Mouse (Mus musculus): ENCODE data around the gene Lrp3. TPM values are rescaled to one million over a fixed set of nuclear protein-coding genes. Genes with fewer than 3 reads are reported as not detected.
A peak's percentile ranks its signal among the peaks of the same experiment; 100 is the strongest.

Gene Lrp3
- polyA plus RNA-seq, 1 experiment from 2014 or later, result 32.2 TPM

DNA sequence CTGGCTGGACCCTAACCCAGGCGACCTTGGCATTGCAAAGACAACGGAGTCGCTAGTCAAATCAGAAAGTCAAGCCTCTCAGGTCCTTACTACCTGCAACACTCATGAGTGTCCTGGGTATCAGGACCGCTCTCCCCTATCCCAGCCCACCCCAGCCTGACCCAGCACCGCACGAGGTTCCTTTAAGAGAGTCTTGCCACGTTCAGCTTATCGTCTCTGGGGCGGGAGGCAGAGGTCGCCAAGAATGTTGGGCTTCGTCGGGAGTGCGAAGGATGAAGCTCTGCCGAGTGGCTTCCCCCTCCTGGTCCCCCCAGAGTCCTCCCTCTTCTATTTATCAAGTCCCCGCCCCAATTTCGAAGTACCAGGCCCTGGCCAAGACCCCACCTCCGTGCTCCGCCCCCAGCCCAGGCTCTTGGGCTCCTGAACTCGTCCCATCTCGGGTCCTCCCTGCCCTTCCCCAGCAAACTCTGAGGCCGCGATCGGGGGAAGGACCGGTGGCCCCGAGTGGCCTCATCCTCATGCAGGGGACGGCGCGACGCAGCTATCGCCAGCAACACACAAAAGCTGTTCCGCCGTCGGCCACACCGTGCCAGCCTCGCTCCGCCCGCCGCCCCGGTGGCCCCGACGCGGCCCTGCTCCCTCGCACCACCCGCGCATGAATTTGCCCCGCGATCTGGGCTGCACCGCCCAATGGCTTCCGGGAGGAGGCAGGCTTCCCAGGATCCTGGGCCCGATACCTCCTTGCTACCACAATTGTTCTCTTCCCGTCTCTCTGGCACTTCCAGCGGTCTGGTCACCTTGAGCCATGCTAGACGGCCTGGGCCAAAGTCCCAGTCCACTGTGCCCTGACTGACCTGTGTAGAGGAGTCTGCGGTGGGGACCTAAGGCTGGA lies 30.2 kb downstream of the Lrp3 start:
- WGBS, result 2% methylated on average over 54 of the region's 54 CpGs
- Histone ChIP-seq H3K4me3 (peak overlapping the region; percentile 32), H3K27me3 (replicated peaks) (peaks cover 46% of the 10 kb centered on the region), H3K27ac (no peak overlapping the region), H3K36me3 (replicated peaks) (no peaks in the 10 kb centered on the region), H3K9ac (peak overlapping the region; percentile 16; the same call in 1 of the 2 replicates), H3K4me2 (peak overlapping the region; percentile 56), H3K9me3 (no peaks in the 10 kb centered on the region), H3K4me1 (peaks cover 17% of the 10 kb centered on the region)
- ATAC-seq (replicated peaks), result peak; percentile 59

DNA sequence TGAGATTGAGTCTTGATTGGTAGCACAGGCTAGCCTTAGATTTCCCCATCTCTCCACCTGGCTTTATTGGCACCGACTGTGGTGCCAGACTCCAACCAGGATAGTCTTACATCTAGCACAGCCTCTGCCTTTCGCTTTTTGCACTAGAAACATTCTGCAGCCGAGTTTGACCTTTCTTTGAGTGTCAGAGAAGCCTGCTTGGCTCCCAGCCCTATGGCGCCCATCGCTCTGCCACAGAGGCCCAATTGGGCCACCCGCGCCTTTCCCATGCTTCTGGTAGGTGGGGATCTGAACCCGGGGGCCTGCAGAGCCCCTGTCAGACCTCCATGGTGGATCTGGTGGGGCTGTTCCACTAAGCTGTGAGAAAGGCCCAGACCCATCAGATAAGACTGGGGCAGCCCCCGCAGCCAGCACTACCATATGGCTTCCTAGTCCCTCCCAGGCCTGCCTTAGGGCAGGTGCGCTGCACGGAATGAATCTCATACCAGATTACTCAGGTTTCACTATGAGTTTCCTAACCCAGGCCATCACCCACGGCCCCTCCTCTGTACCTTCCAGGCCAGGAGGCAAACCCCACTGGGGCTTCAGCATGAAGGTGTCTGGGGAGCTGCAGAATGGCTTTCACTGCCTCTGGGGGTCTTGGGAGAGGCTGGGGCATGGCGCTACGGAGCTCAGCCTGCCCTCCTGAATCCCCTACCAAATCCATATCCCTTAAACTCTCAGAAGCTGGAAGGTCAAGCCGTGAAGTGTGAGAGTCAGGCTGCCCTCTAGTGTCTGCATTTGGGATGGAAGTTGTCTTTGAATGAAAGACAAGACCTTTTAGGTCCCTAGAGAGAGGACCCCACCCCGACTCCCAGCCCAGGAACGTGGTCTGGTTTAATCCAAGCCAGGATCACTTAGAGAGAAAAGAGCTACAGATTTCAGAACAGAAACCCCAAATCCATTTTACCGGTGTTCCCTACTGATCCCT lies 38.6 kb downstream of the Lrp3 start:
- H3K4me2 ChIP-seq, result no peak overlapping the region
- no peaks in the 10 kb centered on the region for H3K36me3 ChIP-seq (replicated peaks)
- H3K4me1 ChIP-seq, result peaks cover 3% of the 10 kb centered on the region; the same call in 1 of the 2 replicates
- H3K27me3 ChIP-seq (replicated peaks), result 0 out of 2 replicates have a peak, but pooled peaks cover 4% of the 10 kb centered on the region
- H3K9ac ChIP-seq, result no peak overlapping the region
- 0 out of 2 replicates have a peak, but pooled peaks have one; percentile 18 for ATAC-seq (replicated peaks)
- WGBS, result 54% methylated on average over 18 of the region's 18 CpGs
- H3K27ac ChIP-seq, result no peak overlapping the region
- no peak overlapping the region for H3K4me3 ChIP-seq
- no peaks in the 10 kb centered on the region for H3K9me3 ChIP-seq

DNA sequence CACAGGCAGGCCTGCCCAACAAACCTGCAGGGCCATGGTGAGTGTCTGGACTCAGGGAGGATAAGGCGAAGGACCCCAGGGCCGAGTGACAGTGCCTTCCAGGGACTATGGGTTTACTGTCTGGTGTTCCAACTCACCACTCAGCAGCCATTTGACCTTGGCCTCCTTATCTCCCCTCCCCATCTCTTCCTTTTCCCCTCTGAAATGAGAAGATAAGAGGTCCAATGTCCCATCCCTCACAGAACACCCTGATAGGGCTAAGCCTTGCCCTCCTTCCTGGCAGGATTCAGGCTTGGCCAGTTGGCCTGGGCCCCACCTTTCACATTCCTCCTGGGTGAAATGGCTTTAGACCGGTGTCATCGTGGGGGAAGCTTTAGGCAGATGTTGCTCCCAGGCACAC lies 39.8 kb downstream of the Lrp3 start:
- H3K4me2 ChIP-seq, result no peak overlapping the region
- no peak overlapping the region for H3K27ac ChIP-seq
- H3K9me3 ChIP-seq, result no peaks in the 10 kb centered on the region
- peaks cover 6% of the 10 kb centered on the region; the same call in 1 of the 2 replicates for H3K4me1 ChIP-seq
- no peaks in the 10 kb centered on the region for H3K36me3 ChIP-seq (replicated peaks)
- 77% methylated on average over 4 of the region's 4 CpGs for WGBS
- H3K27me3 ChIP-seq (replicated peaks), result peaks cover 9% of the 10 kb centered on the region
- H3K4me3 ChIP-seq, result no peak overlapping the region
- no peak overlapping the region for H3K9ac ChIP-seq
- no peak for ATAC-seq (replicated peaks)

DNA sequence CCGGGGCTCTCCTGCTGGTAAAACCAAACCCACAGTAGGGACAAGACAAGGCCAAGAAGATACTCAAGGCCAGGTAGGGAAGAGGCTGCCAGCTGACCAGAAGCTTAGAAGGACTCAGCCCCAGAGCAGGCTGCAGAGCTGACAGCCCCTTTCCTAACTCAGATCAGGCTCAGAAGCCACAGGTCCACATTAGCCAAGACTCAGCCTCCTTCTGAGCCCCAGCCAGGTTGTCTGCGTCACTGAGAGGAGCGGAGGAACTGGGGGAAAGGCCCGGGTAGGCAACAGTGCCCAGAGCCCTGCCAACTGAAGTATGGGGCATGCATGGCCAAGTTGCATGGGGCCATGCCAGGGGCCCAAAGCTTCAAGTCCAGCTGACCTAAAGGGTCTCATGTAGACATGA lies 42.8 kb downstream of the Lrp3 start:
- H3K9ac ChIP-seq, result no peak overlapping the region
- no peaks in the 10 kb centered on the region for H3K36me3 ChIP-seq (replicated peaks)
- H3K4me2 ChIP-seq, result no peak overlapping the region
- peaks cover 6% of the 10 kb centered on the region; the same call in 1 of the 2 replicates for H3K4me1 ChIP-seq
- no peaks in the 10 kb centered on the region for H3K9me3 ChIP-seq
- no peak overlapping the region for H3K4me3 ChIP-seq
- H3K27me3 ChIP-seq (replicated peaks), result peaks cover 9% of the 10 kb centered on the region
- H3K27ac ChIP-seq, result no peak overlapping the region
- WGBS, result 81% methylated on average over 4 of the region's 4 CpGs
- no peak for ATAC-seq (replicated peaks)

GRCm38 (mm10) chr7:35171867-35172382 lies 43.4 kb downstream of the Lrp3 start:
- no peaks in the 10 kb centered on the region for H3K9me3 ChIP-seq
- peak overlapping the region; percentile 29 for H3K4me2 ChIP-seq
- WGBS, result 2% methylated on average over 16 of the region's 16 CpGs
- H3K27ac ChIP-seq, result no peak overlapping the region
- peak; percentile 76 for ATAC-seq (replicated peaks)
- H3K27me3 ChIP-seq (replicated peaks), result peaks cover 9% of the 10 kb centered on the region
- no peaks in the 10 kb centered on the region for H3K36me3 ChIP-seq (replicated peaks)
- no peak overlapping the region for H3K9ac ChIP-seq
- peaks cover 6% of the 10 kb centered on the region; the same call in 1 of the 2 replicates for H3K4me1 ChIP-seq
- no peak overlapping the region for H3K4me3 ChIP-seq

GRCm38 (mm10) chr7:35169341-35169740 lies 46.0 kb downstream of the Lrp3 start:
- H3K4me1 ChIP-seq, result peaks cover 6% of the 10 kb centered on the region; the same call in 1 of the 2 replicates
- peak; percentile 34; the same call in 1 of the 2 replicates for ATAC-seq (replicated peaks)
- H3K27ac ChIP-seq, result no peak overlapping the region
- H3K27me3 ChIP-seq (replicated peaks), result peaks cover 9% of the 10 kb centered on the region
- H3K9me3 ChIP-seq, result no peaks in the 10 kb centered on the region
- H3K4me2 ChIP-seq, result no peak overlapping the region
- no peak overlapping the region for H3K4me3 ChIP-seq
- no peak overlapping the region for H3K9ac ChIP-seq
- no peaks in the 10 kb centered on the region for H3K36me3 ChIP-seq (replicated peaks)
- 14% methylated on average over 6 of the region's 6 CpGs for WGBS

DNA sequence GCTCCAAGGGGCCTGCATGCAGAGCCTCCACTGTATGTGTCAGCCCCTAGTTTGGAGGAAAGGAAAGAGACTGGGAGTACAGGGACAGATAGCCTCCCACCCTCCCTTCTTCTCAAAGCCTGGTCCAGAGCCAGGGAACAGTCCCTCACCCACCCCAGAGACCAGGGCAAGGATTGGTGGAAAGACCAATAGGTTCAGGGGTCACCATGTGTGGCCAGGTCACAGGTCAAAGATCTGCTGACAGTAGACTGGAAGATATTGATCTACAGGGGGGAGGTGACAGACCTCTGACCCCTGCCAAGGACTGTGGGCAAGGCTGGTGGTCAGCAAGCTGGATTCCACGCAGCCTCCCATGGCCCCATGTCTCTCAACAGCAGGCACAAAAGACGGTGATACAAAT lies 47.4 kb downstream of the Lrp3 start:
- H3K9me3 ChIP-seq, result no peaks in the 10 kb centered on the region
- ATAC-seq (replicated peaks), result no peak
- H3K9ac ChIP-seq, result no peak overlapping the region
- H3K36me3 ChIP-seq (replicated peaks), result no peaks in the 10 kb centered on the region
- H3K4me3 ChIP-seq, result no peak overlapping the region
- no peak overlapping the region for H3K27ac ChIP-seq
- peaks cover 6% of the 10 kb centered on the region; the same call in 1 of the 2 replicates for H3K4me1 ChIP-seq
- peaks cover 5% of the 10 kb centered on the region for H3K27me3 ChIP-seq (replicated peaks)
- H3K4me2 ChIP-seq, result no peak overlapping the region
- 64% methylated on average over 2 of the region's 2 CpGs for WGBS

GRCm38 (mm10) chr7:35166988-35167387 lies 48.3 kb downstream of the Lrp3 start:
- no peak for ATAC-seq (replicated peaks)
- Histone ChIP-seq H3K9me3 (no peaks in the 10 kb centered on the region), H3K4me1 (peaks cover 4% of the 10 kb centered on the region; the same call in 1 of the 2 replicates), H3K4me3 (no peak overlapping the region), H3K4me2 (no peak overlapping the region), H3K27me3 (replicated peaks) (peaks cover 5% of the 10 kb centered on the region), H3K36me3 (replicated peaks) (no peaks in the 10 kb centered on the region), H3K9ac (no peak overlapping the region), H3K27ac (no peak overlapping the region)
- WGBS, result 84% methylated on average over 5 of the region's 5 CpGs

GRCm38 (mm10) chr7:35164131-35164530 lies 51.2 kb downstream of the Lrp3 start:
- H3K4me1 ChIP-seq, result no peaks in the 10 kb centered on the region
- WGBS, result 83% methylated on average over 6 of the region's 6 CpGs

GRCm38 (mm10) chr7:35163600-35163999 lies 51.7 kb downstream of the Lrp3 start:
- Histone ChIP-seq H3K36me3 (replicated peaks) (no peaks in the 10 kb centered on the region), H3K9me3 (no peaks in the 10 kb centered on the region), H3K27me3 (replicated peaks) (no peaks in the 10 kb centered on the region), H3K27ac (no peak overlapping the region), H3K4me3 (no peak overlapping the region), H3K4me2 (no peak overlapping the region), H3K4me1 (no peaks in the 10 kb centered on the region), H3K9ac (no peak overlapping the region)
- no peak for ATAC-seq (replicated peaks)
- WGBS, result 73% methylated on average over 7 of the region's 7 CpGs

More at GRCm38 (mm10) chr7:35164131-35164530, 51.2 kb downstream of the Lrp3 start:
- Histone ChIP-seq H3K27me3 (replicated peaks) (no peaks in the 10 kb centered on the region), H3K4me2 (no peak overlapping the region), H3K9ac (no peak overlapping the region), H3K27ac (no peak overlapping the region), H3K4me3 (no peak overlapping the region), H3K36me3 (replicated peaks) (no peaks in the 10 kb centered on the region), H3K9me3 (no peaks in the 10 kb centered on the region)
- no peak for ATAC-seq (replicated peaks)

DNA sequence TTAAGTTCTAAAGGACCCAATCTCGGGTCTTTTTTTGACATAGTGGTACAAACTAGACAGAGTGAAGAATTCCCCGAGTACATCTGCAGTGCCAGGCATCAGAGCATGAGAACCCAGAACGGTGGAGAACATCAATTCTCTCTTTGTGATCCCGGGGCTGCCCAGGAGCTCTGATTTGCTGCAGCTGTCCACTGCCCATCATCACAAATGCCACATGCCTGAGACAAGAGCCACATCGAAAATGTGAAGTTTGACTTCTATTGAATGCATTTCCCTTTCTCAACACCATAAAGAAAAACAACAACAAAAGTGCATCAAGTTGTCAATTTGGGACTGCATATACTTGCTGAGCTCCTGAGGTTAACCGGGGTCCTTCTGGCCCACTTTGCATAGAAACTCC lies 52.9 kb downstream of the Lrp3 start:
- 83% methylated on average over 6 of the region's 6 CpGs for WGBS

DNA sequence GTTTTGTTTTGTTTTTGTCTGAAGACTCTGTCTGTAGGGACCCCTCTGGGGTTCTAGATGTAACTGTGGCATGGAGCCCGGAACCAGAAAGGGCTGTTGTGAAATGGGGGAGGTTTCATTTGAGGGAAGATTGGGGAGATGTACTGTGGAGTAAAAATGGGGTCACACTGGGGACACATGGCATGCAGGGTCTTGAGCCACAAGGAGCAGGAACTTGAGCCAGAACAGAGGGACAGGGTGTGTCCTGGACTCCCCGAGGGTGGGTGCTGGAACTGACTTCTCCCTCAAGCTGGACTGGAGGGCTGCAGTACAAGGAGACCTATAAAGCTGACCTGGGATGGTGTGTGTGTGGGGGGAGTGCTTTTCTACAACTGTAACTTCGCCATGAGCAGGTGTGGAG lies 57.8 kb downstream of the Lrp3 start:
- Histone ChIP-seq H3K27ac (no peak overlapping the region), H3K9ac (no peak overlapping the region), H3K27me3 (replicated peaks) (no peaks in the 10 kb centered on the region), H3K9me3 (no peaks in the 10 kb centered on the region), H3K4me1 (no peaks in the 10 kb centered on the region), H3K36me3 (replicated peaks) (no peaks in the 10 kb centered on the region), H3K4me3 (no peak overlapping the region), H3K4me2 (no peak overlapping the region)
- ATAC-seq (replicated peaks), result no peak
- 78% methylated on average over 3 of the region's 3 CpGs for WGBS

More for the DNA sequence above, 52.9 kb downstream of the Lrp3 start:
- Histone ChIP-seq H3K9ac (no peak overlapping the region), H3K4me1 (no peaks in the 10 kb centered on the region), H3K4me2 (no peak overlapping the region), H3K27me3 (replicated peaks) (no peaks in the 10 kb centered on the region), H3K4me3 (no peak overlapping the region), H3K36me3 (replicated peaks) (no peaks in the 10 kb centered on the region), H3K27ac (no peak overlapping the region), H3K9me3 (no peaks in the 10 kb centered on the region)
- no peak for ATAC-seq (replicated peaks)
